Mouse (Mus musculus) gastrocnemius, postnatal 4 days (tissue): ENCODE results near the gene Clec4a1. TPM values are rescaled to one million over a fixed set of nuclear protein-coding genes. Genes with fewer than 3 reads are reported as not detected.

Experiments used
- total RNA-seq, 2 experiments: library from RNA; stranded (reverse); gene quantifications; 2 replicates each; pipeline ENCODE4 v1.2.3; 2021

Gene Clec4a1
- total RNA-seq, 2 experiments from 2014 or later: 4.7 to 5.4 TPM

Other genes starting within 250 kb of the Clec4a1 start
- gene Nanog, start 214.4 kb upstream of the Clec4a1 start, total RNA-seq: not detected
- gene Slc2a3, start 120.2 kb upstream of the Clec4a1 start, total RNA-seq: 1 to 10 TPM; 2.7 to 4.8 TPM
- gene Foxj2, start 101.9 kb upstream of the Clec4a1 start, total RNA-seq: 10 to 100 TPM; 22.4 to 25.4 TPM
- 1 to 10 TPM; 4.7 TPM for gene C3ar1, start 65.7 kb upstream of the Clec4a1 start, total RNA-seq
- 10 to 100 TPM; 33.2 to 35.4 TPM for gene Necap1, start 47.4 kb upstream of the Clec4a1 start, total RNA-seq
- gene Clec4a3, start 30.7 kb downstream of the Clec4a1 start, total RNA-seq: 1 to 10 TPM; 2.9 TPM
- gene Clec4a4, start 68.5 kb downstream of the Clec4a1 start, total RNA-seq: not detected
- gene Clec4b1, start 128.1 kb downstream of the Clec4a1 start, total RNA-seq: not detected
- gene Clec4a2, start 184.6 kb downstream of the Clec4a1 start, total RNA-seq: 1 to 10 TPM; 3.2 to 3.3 TPM